Mouse (Mus musculus): ENCODE measurements around the gene Gas7. TPM values are rescaled to one million over a fixed set of nuclear protein-coding genes. Genes with fewer than 3 reads are reported as not detected.

Gas7 gene
- polyA plus RNA-seq, 1 experiment from 2014 or later: 2.7 TPM

Other genes starting within 250 kb of the Gas7 start
- not detected in 2 replicates for gene Myh4, start 217.4 kb upstream of the Gas7 start, polyA plus RNA-seq (2016; fragmentation: Nextera tagmentation; extraction: Ambion mirVana)
- 0.11 TPM in 1 of 2 replicates, not detected in the other for gene Myh8, start 178.3 kb upstream of the Gas7 start, polyA plus RNA-seq (2016; fragmentation: Nextera tagmentation; extraction: Ambion mirVana)
- not detected in 2 replicates for gene Myh13, start 133.8 kb upstream of the Gas7 start, polyA plus RNA-seq (2016; fragmentation: Nextera tagmentation; extraction: Ambion mirVana)
- not detected in 2 replicates for gene Rcvrn, start 239.9 kb downstream of the Gas7 start, polyA plus RNA-seq (2016; fragmentation: Nextera tagmentation; extraction: Ambion mirVana)

Data from limb, embryonic 10.5 days (tissue).